In the genomic region with DNA sequence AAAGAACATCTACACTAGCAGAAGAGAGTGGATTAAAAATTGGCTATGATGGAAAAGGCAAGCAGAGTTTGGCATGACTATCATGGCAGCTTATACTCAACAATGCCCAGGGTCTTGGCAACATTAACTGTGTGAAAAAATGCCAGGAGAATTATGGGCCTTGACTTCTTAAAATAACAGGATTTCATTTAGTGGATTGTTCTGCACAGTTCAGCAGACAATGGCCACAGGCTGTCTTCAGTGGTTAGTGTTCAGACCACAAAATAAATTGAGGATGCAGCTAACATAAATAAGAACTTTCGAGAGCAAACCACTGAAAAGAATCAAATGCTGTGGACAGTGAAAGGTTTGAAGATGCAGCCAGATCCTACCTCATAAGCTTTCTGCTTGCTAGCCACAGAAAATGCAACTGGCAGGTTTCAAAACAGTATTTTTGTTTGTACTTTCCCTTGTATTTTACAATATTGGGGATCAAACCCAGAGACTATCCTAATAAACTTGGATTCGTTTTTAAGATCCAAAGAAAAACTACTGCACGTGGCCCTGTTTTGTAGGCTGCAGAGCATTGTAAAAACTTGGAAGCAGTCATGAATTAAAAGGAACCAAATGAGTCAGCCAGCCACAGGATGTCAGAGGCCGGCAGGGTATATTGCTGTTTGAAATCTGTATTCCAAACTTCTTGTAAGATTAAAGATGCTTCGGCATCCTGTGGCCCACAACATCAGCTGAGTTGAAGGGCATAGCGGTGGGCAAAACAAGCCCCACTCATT, we compare ENCODE assay signal across 22 mouse cellular contexts.
DNase-seq lines count a peak whose midpoint lies in the region; ATAC-seq lines count a peak whose summit lies in the region.
"Had no signal": no experiment of that assay in that cellular context is flagged by ENCODE, and none has a peak within 500 bp of the region (broad histone marks: within the 10 kb centered on the region; RNA-seq: fewer than 3 reads in every experiment).

No protein-coding gene starts in this region.

- peak; percentile 51 for DNase-seq in embryonic facial prominence, embryonic 14.5 days (ENCODE audit: low spot score)
- DNase-seq in embryonic facial prominence, embryonic 10.5 days (ENCODE audit: low spot score): no peak
- peak; percentile 2 for DNase-seq in left cerebral cortex, postnatal 4 days
- no peak for DNase-seq in left cerebral cortex, postnatal 25 days (ENCODE audit: low spot score in 2 of 2)
- DNase-seq in adipocyte (ENCODE audit: low spot score): peak; percentile 68
- DNase-seq in spleen, adult 18-20 months: no peak
- no peak for DNase-seq in adrenal gland, postnatal 10 days
- DNase-seq: adrenal gland, postnatal 36 days; heart, postnatal 14 days; kidney, adult 11 months; lung, embryonic 14.5 days; thymus, adult 2 months had no signal

- H3K4me3 ChIP-seq in embryonic facial prominence, embryonic 14.5 days (ENCODE audit: low read depth, low read length): no peak overlapping the region
- H3K4me3 ChIP-seq in embryonic facial prominence, embryonic 10.5 days: no peak overlapping the region
- H3K4me3 ChIP-seq: embryonic facial prominence, embryonic 12.5 days; forebrain, embryonic 13.5 days; hindbrain, embryonic 15.5 days; limb, embryonic 10.5 days; liver, embryonic 12.5 days; midbrain, embryonic 15.5 days had no signal

- H3K4me2 ChIP-seq in embryonic facial prominence, embryonic 14.5 days (ENCODE audit: low read depth, low read length): no peak overlapping the region
- H3K4me2 ChIP-seq: embryonic facial prominence, embryonic 12.5 days; forebrain, embryonic 13.5 days; heart, embryonic 11.5 days; hindbrain, embryonic 15.5 days; liver, embryonic 12.5 days; lung, embryonic 14.5 days; midbrain, embryonic 15.5 days had no signal

- H3K4me1 ChIP-seq in embryonic facial prominence, embryonic 14.5 days (ENCODE audit: control insufficient read depth, insufficient read depth, low read length): no peaks in the 10 kb centered on the region
- H3K4me1 ChIP-seq in embryonic facial prominence, embryonic 10.5 days: peaks cover 6% of the 10 kb centered on the region; the same call in 1 of the 2 replicates
- H3K4me1 ChIP-seq: embryonic facial prominence, embryonic 12.5 days; forebrain, embryonic 13.5 days; hindbrain, embryonic 15.5 days; limb, embryonic 10.5 days; liver, embryonic 12.5 days; midbrain, embryonic 15.5 days had no signal

- intact Hi-C loops in left cerebral cortex, postnatal 4 days (cut with DNase I): no loop called here
- intact Hi-C loops in left cerebral cortex, postnatal 25 days (cut with DNase I): no loop called here

- no peaks in the 10 kb centered on the region for H3K36me3 ChIP-seq in embryonic facial prominence, embryonic 14.5 days (ENCODE audit: control insufficient read depth, insufficient read depth, low read length)
- no peaks in the 10 kb centered on the region for H3K36me3 ChIP-seq in embryonic facial prominence, embryonic 10.5 days (replicated peaks)
- H3K36me3 ChIP-seq: embryonic facial prominence, embryonic 12.5 days; hindbrain, embryonic 15.5 days; limb, embryonic 10.5 days; liver, embryonic 12.5 days; midbrain, embryonic 15.5 days had no signal

- ATAC-seq in embryonic facial prominence, embryonic 14.5 days (ENCODE audit: low read depth): no peak
- ATAC-seq: activated CD4-positive, CD25-positive, alpha-beta regulatory T cell, adult 4 months; CD4-positive, CD25-positive, alpha-beta regulatory T cell, adult 4 months; forebrain, embryonic 13.5 days; liver, embryonic 12.5 days; midbrain, embryonic 15.5 days had no signal

- no peaks in the 10 kb centered on the region for H3K27me3 ChIP-seq in embryonic facial prominence, embryonic 14.5 days (replicated peaks; ENCODE audit: control insufficient read depth, insufficient read depth, low read length)
- no peaks in the 10 kb centered on the region for H3K27me3 ChIP-seq in embryonic facial prominence, embryonic 10.5 days (replicated peaks; ENCODE audit: low read depth, poor library complexity, severe bottlenecking)
- H3K27me3 ChIP-seq: embryonic facial prominence, embryonic 12.5 days; forebrain, embryonic 13.5 days; hindbrain, embryonic 15.5 days; liver, embryonic 12.5 days; midbrain, embryonic 15.5 days had no signal

- H3K9ac ChIP-seq in embryonic facial prominence, embryonic 14.5 days (ENCODE audit: low read depth, low read length): no peak overlapping the region
- H3K9ac ChIP-seq: embryonic facial prominence, embryonic 12.5 days; forebrain, embryonic 13.5 days; hindbrain, embryonic 15.5 days; liver, embryonic 12.5 days; lung, embryonic 14.5 days; midbrain, embryonic 15.5 days had no signal

- no peak overlapping the region for H3K27ac ChIP-seq in embryonic facial prominence, embryonic 14.5 days (replicated peaks; ENCODE audit: low read depth, low read length)
- H3K27ac ChIP-seq in embryonic facial prominence, embryonic 10.5 days (replicated peaks): no peak overlapping the region
- H3K27ac ChIP-seq: embryonic facial prominence, embryonic 12.5 days; forebrain, embryonic 13.5 days; hindbrain, embryonic 15.5 days; kidney, postnatal 0 days; limb, embryonic 10.5 days; liver, embryonic 12.5 days; midbrain, embryonic 15.5 days had no signal

- no peaks in the 10 kb centered on the region for H3K9me3 ChIP-seq in embryonic facial prominence, embryonic 14.5 days (ENCODE audit: control insufficient read depth, low read length)
- no peaks in the 10 kb centered on the region for H3K9me3 ChIP-seq in embryonic facial prominence, embryonic 10.5 days
- H3K9me3 ChIP-seq: embryonic facial prominence, embryonic 12.5 days; forebrain, embryonic 13.5 days; hindbrain, embryonic 15.5 days; limb, embryonic 10.5 days; liver, embryonic 12.5 days; midbrain, embryonic 15.5 days had no signal

- WGBS in embryonic facial prominence, embryonic 14.5 days: 60% methylated on average over 6 of the region's 6 CpGs
- 84% methylated on average over 6 of the region's 6 CpGs for WGBS in embryonic facial prominence, embryonic 10.5 days

Comparison
In these comparisons a context has a peak if more than half of its experiments do, and no peak if none do; other contexts are left out.
1. DNase-seq: peak in embryonic facial prominence, embryonic 14.5 days (single experiment), left cerebral cortex, postnatal 4 days (single experiment) and adipocyte (single experiment); none in embryonic facial prominence, embryonic 10.5 days (single experiment), left cerebral cortex, postnatal 25 days (0 of 2), spleen, adult 18-20 months (0 of 2) and adrenal gland, postnatal 10 days (single experiment).